Mouse (Mus musculus) lung, adult 18-20 months (tissue): ENCODE measurements around the gene Gm13278.
"Not testable (repeated sequence)": the region's sequence is repeated elsewhere in the genome, so short reads cannot be mapped to it uniquely, and the experiment has no call there.

Source experiments
- DNase-seq, 2 experiments: peaks; one replicate each; pipeline ENCODE4 v3.0.0; 2022; ENCODE audit warnings: mixed read lengths in 2 of 2

Gm13278 gene

DNA sequence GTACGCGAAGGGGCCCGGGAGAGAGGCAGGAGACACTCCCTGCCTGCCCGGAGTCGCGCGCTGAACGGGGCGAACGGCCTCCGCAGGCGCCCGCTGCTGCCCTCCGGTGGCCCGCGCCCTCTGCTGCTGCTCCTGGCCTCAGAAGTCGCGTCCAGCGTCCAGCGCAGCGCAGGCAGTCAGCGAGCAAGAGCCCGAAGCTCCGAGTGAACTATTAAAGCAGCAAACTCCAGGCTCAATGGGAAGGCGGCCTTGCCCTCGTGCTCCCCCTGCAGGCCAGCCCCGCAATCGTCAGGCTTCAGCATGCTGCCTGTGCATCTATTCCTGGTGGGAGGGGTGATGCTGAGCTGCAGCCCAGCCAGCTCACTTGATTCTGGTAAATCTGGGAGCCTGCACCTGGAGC, at the start of gene Gm13278:
TSS of gene Gm13278 (plus strand) at position 301 of the 400 bp plus-strand sequence.
- not testable (repeated sequence) for DNase-seq

DNA sequence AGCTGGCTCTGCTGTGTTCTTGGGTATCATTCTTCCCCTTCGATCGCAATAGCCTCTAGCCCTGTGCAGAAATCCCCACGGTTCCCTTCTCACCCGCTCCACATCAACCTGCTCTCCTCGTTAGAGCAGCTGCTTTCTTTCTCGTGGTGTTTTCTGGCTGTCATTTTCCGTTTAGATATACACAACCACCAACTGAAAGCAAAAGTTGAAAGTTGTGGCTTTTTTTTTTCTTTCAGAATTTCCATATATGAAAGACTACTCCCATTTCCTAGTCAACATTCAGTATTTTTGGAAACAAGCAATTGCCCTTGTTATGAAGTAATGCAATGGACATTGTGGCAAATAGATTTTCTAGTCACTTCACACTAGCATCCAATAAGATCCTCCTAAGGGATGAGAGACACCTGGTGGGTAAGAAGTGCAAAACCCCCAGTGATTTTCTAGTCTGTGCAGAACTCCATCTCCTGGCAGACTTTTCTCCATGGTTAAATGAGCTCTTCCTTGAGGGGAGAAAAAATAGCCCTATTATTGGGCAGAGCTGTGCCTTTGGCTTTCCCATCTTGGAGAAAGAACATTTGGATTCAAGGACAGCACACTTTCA, 48.5 kb upstream of the Gm13278 start:
- no peak for DNase-seq

DNA sequence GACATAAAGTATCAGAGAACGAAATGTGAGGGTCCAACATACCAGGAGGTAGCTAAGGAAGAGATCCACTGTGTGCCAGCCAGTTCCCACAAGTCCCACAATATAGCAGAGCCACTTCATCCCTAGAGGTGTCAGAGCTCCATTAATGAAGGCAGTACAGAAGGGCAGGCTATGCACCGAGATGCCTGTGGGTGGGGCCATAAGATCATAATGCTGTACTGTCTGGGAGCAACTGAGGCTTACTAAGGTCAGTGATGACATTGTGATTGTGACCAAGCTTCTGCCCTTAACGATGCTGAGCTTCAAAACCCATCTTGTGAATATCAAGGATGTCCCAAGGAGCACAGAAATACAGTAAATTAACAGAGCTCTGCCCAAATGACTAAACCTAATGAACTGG, 47.1 kb upstream of the Gm13278 start:
- DNase-seq = no peak

DNA sequence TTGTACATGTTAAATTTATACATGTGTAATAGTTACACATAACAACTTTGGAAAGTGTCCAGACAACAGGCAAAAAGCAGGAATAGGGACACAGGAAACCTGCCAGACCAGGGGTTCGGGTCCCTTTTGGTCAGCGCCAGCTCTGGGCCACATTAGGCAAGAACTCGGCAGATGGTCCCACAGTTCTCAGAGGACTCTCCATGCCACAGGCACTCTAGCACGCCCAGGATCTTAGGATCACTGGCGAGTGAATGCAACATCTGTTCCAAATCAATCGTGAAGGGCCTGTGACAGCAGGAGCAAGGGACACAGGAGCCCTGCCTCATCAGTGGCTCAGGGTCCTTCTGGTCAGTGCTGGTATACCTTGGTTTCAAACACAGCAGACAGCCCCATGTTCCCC, 41.4 kb upstream of the Gm13278 start:
- DNase-seq = no peak

DNA sequence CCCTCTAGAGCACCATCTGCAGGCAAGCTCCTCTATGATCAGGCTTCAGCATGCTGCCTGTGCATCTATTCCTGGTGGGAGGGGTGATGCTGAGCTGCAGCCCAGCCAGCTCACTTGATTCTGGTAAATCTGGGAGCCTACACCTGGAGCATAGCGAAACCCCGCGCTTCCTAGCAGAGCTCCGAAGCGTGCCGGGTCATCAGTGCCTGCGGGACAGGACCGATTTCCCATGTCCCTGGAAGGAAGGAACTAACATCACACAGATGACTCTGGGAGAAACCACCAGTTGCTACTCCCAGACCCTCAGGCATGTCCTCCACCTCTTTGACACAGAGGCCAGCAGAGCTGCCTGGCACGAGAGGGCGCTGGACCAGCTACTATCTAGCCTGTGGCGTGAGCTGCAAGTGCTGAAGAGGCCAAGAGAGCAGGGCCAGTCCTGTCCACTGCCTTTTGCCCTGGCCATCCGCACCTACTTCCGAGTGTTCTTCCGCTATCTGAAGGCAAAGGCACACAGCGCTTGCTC, 36.5 kb upstream of the Gm13278 start, which contains the start of gene Gm13271:
TSS of gene Gm13271 (plus strand) at position 51 of the 523 bp plus-strand sequence.
- DNase-seq = peak; percentile 47 to 73

DNA sequence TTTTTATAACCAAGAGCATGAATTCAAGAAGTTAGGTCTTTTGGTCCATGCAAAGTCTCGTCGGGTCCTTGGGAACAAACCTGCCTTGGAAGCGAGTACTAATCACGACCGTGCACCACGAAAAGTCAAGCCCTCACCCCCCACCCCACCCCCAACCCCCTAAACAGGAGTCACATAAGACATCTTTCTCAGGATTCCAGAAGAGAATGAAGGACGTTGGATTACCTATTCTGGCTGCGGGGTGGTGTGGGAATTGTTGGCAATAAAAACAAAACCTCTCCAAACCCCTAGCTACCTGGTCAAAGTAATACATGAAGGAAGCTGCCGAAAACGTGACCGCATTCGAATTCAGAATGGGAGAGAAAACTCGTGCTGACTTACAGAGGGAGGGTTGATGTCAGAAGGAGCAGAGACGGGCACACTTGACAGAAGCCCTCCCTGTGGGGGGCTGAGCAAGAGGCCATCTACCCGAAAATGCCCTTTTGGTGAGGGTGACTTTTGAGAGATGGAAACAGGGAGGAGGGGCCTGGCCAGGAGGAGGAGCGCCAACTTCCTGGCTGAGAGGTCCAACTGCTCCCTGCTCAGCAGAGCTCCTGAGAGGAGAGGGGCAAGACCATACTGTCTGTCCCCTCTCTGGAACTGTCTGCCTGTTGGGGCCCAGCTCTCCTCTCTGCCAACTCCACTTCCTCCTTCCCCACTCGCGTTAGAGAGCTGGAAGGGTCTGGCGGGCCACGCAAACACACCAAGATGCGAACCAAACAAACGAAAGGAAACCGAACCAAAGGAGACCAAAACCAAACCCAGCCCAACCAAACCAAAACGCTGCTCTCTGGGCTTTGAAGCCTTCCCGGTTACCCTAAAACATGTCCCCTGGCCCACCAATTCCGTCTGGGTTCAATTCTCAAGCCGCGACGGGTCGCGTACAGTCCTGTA, 34.5 kb upstream of the Gm13278 start:
- DNase-seq = not testable (repeated sequence)

DNA sequence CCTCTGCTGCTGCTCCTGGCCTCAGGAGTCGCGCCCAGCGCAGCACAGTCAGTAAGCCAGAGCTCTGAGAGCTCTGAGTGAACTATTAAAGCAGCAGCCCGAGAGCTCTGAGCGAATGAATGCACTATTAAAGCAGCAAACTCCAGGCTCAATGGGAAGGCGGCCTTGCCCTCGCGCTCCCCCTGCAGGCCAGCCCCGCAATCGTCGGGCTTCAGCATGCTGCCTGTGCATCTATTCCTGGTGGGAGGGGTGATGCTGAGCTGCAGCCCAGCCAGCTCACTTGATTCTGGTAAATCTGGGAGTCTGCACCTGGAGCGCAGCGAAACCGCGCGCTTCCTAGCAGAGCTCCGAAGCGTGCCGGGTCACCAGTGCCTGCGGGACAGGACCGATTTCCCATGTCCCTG, 33.7 kb upstream of the Gm13278 start:
- DNase-seq = peak; percentile 89

DNA sequence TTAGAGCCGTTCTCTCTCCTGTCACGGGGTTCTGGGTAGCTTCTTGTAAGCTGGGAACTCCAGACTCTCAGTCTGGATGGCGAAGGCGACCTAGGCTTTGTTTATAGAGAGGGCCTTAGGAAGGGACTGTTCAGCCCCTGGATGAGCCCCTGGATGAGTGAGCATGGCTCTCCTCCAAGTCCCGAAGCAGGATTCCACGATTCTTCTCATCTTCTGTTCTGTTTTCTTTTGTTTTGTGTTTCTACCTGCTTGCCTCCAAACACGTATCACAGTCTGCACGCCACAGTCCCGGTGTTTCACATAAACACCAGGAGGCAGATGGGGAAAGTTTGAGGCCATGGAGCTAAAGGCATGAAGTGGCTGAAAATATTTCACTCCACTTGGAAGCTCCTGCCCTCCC, 32.6 kb upstream of the Gm13278 start:
- not testable (repeated sequence) for DNase-seq

DNA sequence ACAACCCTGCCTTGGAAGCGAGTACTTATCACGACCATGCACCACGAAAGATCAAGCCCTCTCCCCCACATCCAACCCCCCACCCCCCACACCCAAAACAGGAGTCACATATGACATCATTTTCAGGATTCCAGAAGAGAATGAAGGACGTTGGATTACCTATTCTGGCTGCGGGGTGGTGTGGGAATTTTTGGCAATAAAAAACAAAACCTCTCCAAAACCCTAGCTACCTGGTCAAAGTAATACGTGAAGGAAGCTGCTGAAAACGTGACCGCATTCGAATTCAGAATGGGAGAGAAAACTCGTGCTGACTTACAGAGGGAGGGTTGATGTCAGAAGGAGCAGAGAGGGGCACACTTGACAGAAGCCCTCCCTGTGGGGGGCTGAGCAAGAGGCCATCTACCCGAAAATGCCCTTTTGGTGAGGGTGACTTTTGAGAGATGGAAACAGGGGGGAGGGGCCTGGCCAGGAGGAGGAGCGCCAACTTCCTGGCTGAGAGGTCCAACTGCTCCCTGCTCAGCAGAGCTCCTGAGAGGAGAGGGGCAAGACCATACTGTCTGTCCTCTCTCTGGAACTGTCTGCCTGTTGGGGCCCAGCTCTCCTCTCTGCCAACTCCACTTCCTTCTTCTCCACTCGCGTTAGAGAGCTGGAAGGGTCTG, 31.6 kb upstream of the Gm13278 start, which contains the start of gene Gm13283:
TSS of gene Gm13283 (plus strand) at position 510 of the 659 bp plus-strand sequence.
- DNase-seq = peak; percentile 35 to 38

DNA sequence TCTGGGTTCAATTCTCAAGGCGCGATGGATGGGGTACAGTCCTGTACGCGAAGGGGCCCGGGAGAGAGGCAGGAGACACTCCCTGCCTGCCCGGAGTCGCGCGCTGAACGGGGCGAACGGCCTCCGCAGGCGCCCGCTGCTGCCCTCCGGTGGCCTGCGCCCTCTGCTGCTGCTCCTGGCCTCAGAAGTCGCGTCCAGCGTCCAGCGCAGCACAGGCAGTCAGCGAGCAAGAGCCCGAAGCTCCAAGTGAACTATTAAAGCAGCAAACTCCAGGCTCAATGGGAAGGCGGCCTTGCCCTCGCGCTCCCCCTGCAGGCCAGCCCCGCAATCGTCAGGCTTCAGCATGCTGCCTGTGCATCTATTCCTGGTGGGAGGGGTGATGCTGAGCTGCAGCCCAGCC, 30.9 kb upstream of the Gm13278 start:
- DNase-seq = peak; percentile 84 to 87

DNA sequence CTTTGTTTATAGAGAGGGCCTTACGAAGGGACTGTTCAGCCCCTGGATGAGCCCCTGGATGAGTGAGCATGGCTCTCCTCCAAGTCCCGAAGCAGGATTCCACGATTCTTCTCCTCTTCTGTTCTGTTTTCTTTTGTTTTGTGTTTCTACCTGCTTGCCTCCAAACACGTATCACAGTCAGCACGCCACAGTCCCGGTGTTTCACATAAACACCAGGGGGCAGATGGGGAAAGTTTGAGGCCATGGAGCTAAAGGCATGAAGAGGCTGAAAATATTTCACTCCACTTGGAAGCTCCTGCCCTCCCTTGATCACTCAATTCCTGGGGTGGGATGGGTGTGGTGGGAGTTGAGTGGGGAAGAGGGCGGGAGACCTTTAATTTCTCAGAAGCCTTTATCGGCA, 29.6 kb upstream of the Gm13278 start:
- peak; percentile 54 to 72 for DNase-seq

DNA sequence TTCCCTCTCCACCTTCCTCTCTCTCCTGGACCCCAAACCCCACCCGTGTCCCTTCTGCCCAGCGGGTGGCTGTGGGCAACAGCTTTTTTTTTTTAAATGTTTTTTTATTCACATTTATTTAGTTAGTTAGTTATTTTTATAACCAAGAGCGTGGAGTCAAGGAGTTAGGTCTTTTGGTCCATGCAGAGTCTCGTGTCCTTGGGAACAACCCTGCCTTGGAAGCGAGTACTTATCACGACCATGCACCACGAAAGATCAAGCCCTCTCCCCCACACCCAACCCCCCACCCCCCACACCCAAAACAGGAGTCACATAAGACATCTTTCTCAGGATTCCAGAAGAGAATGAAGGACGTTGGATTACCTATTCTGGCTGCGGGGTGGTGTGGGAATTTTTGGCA, 29.0 kb upstream of the Gm13278 start:
- not testable (repeated sequence) for DNase-seq

DNA sequence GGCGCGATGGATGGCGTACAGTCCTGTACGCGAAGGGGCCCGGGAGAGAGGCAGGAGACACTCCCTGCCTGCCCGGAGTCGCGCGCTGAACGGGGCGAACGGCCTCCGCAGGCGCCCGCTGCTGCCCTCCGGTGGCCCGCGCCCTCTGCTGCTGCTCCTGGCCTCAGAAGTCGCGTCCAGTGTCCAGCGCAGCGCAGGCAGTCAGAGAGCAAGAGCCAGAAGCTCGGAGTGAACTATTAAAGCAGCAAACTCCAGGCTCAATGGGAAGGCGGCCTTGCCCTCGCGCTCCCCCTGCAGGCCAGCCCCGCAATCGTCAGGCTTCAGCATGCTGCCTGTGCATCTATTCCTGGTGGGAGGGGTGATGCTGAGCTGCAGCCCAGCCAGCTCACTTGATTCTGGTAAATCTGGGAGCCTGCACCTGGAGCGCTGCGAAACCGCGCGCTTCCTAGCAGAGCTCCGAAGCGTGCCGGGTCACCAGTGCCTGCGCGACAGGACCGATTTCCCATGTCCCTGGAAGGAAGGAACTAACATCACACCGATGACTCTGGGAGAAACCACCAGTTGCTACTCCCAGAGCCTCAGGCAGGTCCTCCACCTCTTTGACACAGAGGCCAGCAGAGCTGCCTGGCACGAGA, 27.8 kb upstream of the Gm13278 start:
- peak; percentile 72 to 77 for DNase-seq

DNA sequence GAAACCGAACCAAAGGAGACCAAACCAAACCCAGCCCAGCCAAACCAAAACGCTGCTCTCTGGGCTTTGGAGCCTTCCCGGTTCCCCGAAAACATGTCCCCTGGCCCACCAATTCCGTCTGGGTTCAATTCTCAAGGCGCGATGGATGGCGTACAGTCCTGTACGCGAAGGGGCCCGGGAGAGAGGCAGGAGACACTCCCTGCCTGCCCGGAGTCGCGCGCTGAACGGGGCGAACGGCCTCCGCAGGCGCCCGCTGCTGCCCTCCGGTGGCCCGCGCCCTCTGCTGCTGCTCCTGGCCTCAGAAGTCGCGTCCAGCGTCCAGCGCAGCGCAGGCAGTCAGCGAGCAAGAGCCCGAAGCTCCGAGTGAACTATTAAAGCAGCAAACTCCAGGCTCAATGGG, 17.8 kb upstream of the Gm13278 start, which contains the start of gene Gm13290:
TSS of gene Gm13290 (plus strand) at position 301 of the 400 bp plus-strand sequence.
- not testable (repeated sequence) for DNase-seq

DNA sequence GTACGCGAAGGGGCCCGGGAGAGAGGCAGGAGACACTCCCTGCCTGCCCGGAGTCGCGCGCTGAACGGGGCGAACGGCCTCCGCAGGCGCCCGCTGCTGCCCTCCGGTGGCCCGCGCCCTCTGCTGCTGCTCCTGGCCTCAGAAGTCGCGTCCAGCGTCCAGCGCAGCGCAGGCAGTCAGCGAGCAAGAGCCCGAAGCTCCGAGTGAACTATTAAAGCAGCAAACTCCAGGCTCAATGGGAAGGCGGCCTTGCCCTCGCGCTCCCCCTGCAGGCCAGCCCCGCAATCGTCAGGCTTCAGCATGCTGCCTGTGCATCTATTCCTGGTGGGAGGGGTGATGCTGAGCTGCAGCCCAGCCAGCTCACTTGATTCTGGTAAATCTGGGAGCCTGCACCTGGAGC, 14.7 kb upstream of the Gm13278 start, which contains the start of gene Gm13289:
TSS of gene Gm13289 (plus strand) at position 301 of the 400 bp plus-strand sequence.
- not testable (repeated sequence) for DNase-seq

DNA sequence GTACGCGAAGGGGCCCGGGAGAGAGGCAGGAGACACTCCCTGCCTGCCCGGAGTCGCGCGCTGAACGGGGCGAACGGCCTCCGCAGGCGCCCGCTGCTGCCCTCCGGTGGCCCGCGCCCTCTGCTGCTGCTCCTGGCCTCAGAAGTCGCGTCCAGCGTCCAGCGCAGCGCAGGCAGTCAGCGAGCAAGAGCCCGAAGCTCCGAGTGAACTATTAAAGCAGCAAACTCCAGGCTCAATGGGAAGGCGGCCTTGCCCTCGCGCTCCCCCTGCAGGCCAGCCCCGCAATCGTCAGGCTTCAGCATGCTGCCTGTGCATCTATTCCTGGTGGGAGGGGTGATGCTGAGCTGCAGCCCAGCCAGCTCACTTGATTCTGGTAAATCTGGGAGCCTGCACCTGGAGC, 11.8 kb upstream of the Gm13278 start, which contains the start of gene Gm13272:
TSS of gene Gm13272 (plus strand) at position 301 of the 400 bp plus-strand sequence.
- DNase-seq = not testable (repeated sequence)

DNA sequence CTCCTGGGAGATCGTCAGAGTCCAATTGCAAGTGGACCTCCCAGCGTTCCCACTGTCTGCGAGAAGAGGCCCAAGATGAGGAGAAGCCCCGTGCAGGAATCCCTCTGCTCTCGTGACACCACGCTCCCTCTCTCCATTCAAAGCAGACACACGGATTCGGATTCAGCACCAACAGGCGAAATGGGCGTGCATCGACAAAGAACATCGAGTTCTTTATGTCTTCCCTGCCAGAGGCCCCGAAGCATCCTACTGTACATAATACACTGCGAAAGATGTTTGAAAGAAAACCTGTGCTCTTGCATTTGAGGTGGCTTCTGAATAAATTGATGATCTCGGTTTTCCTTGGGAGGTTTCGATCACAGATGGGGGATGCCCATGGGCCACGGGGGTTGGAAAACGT, 11.0 kb upstream of the Gm13278 start:
- not testable (repeated sequence) for DNase-seq

DNA sequence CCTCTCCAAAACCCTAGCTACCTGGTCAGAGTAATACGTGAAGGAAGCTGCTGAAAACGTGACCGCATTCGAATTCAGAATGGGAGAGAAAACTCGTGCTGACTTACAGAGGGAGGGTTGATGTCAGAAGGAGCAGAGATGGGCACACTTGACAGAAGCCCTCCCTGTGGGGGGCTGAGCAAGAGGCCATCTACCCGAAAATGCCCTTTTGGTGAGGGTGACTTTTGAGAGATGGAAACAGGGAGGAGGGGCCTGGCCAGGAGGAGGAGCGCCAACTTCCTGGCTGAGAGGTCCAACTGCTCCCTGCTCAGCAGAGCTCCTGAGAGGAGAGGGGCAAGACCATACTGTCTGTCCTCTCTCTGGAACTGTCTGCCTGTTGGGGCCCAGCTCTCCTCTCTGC, 9.5 kb upstream of the Gm13278 start, which contains the start of gene Ifnz:
TSS of gene Ifnz (plus strand) at position 301 of the 400 bp plus-strand sequence.
- DNase-seq = not testable (repeated sequence)

DNA sequence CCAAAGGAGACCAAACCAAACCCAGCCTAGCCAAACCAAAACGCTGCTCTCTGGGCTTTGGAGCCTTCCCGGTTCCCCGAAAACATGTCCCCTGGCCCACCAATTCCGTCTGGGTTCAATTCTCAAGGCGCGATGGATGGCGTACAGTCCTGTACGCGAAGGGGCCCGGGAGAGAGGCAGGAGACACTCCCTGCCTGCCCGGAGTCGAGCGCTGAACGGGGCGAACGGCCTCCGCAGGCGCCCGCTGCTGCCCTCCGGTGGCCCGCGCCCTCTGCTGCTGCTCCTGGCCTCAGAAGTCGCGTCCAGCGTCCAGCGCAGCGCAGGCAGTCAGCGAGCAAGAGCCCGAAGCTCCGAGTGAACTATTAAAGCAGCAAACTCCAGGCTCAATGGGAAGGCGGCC, 9.0 kb upstream of the Gm13278 start:
- DNase-seq = peak; percentile 23 to 24

DNA sequence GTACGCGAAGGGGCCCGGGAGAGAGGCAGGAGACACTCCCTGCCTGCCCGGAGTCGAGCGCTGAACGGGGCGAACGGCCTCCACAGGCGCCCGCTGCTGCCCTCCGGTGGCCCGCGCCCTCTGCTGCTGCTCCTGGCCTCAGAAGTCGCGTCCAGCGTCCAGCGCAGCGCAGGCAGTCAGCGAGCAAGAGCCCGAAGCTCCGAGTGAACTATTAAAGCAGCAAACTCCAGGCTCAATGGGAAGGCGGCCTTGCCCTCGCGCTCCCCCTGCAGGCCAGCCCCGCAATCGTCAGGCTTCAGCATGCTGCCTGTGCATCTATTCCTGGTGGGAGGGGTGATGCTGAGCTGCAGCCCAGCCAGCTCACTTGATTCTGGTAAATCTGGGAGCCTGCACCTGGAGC, 5.9 kb upstream of the Gm13278 start, which contains the start of gene Gm13276:
TSS of gene Gm13276 (plus strand) at position 301 of the 400 bp plus-strand sequence.
- DNase-seq = not testable (repeated sequence)

DNA sequence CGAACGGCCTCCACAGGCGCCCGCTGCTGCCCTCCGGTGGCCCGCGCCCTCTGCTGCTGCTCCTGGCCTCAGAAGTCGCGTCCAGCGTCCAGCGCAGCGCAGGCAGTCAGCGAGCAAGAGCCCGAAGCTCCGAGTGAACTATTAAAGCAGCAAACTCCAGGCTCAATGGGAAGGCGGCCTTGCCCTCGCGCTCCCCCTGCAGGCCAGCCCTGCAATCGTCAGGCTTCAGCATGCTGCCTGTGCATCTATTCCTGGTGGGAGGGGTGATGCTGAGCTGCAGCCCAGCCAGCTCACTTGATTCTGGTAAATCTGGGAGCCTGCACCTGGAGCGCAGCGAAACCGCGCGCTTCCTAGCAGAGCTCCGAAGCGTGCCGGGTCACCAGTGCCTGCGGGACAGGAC, 2.9 kb upstream of the Gm13278 start, which contains the start of gene Gm13277:
TSS of gene Gm13277 (plus strand) at position 231 of the 400 bp plus-strand sequence.
- DNase-seq = peak; percentile 78 to 79
